Mouse (Mus musculus): ENCODE results near the gene Sh3kbp1.

- TF ChIP-seq CTCF (IDR thresholded peaks at IDR 0.05) (no peak), EP300 (IDR thresholded peaks at IDR 0.05) (no peak)
Measured at GRCm38 (mm10) chrX:159899121-159899520, 272.0 kb downstream of the Sh3kbp1 start.
